Mouse (Mus musculus): Measurements from ENCODE around the gene Taf13. TPM values are rescaled to one million over a fixed set of nuclear protein-coding genes. Genes with fewer than 3 reads are reported as not detected.

Gene Taf13
- polyA plus RNA-seq (2014; fragmentation: Nextera tagmentation; extraction: Ambion mirVana), result 84.8 and 88.2 TPM in 2 replicates

GRCm38 (mm10) chr3:108571443-108572294 is at the start of gene Taf13:
Gene Taf13, plus strand, starts transcription at chr3:108571698.
- no peaks in the 10 kb centered on the region for H3K9me3 ChIP-seq (ENCODE audit: control insufficient read depth, low read length)
- no peaks in the 10 kb centered on the region for H3K27me3 ChIP-seq (ENCODE audit: control insufficient read depth, insufficient read depth, low read length)
- H3K4me3 ChIP-seq (ENCODE audit: low read depth, low read length), result peak within 1 kb of the TSS; percentile 70
- H3K4me1 ChIP-seq (replicated peaks; ENCODE audit: control insufficient read depth, insufficient read depth, low read length), result peaks cover 3% of the 10 kb centered on the region; the same call in 1 of the 2 replicates
- DNase-seq (ENCODE audit: low spot score) (peak; percentile 98), ATAC-seq (ENCODE audit: low FRiP score) (peak; percentile 94)
- 0 out of 2 replicates have a peak, but pooled peaks cover 3% of the 10 kb centered on the region for H3K36me3 ChIP-seq (ENCODE audit: control insufficient read depth, insufficient read depth, low read length)
- H3K9ac ChIP-seq (ENCODE audit: low read depth, low read length), result peak within 1 kb of the TSS; percentile 80
- peak within 1 kb of the TSS; percentile 64 for H3K4me2 ChIP-seq (replicated peaks; ENCODE audit: low read depth, low read length)
- H3K27ac ChIP-seq (ENCODE audit: low read depth, low read length), result peak within 1 kb of the TSS; percentile 60
- 3% methylated on average over 42 of the region's 42 CpGs for WGBS

DNA sequence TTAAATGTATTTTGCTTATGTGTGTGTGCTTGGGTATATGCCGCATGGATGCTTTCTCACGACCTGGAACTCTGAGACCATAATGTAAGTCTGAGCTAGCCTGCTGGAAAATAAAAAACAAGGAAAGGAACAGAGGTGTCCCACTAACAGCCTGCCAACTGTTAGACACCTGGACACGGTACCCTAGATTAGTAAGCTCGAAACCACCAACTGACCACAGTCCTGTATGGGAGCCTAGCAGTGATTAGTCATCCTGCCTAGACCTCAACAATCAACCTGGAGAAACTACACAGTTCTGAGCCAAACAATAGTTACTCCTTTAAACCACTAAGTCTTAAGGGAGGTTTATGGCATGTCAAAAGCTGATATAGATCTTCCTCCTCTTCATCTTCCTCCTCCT is 48.1 kb upstream of the Taf13 start:
- no peaks in the 10 kb centered on the region for H3K27me3 ChIP-seq (ENCODE audit: control insufficient read depth, insufficient read depth, low read length)
- no peaks in the 10 kb centered on the region for H3K9me3 ChIP-seq (ENCODE audit: control insufficient read depth, low read length)
- no peaks in the 10 kb centered on the region for H3K36me3 ChIP-seq (ENCODE audit: control insufficient read depth, insufficient read depth, low read length)
- WGBS, result 94% methylated on average over 4 of the region's 4 CpGs
- H3K4me2 ChIP-seq (replicated peaks; ENCODE audit: low read depth, low read length), result no peak overlapping the region
- no peak overlapping the region for H3K9ac ChIP-seq (ENCODE audit: low read depth, low read length)
- no peak overlapping the region for H3K4me3 ChIP-seq (ENCODE audit: low read depth, low read length)
- H3K4me1 ChIP-seq (replicated peaks; ENCODE audit: control insufficient read depth, insufficient read depth, low read length), result no peaks in the 10 kb centered on the region
- no peak overlapping the region for H3K27ac ChIP-seq (ENCODE audit: low read depth, low read length)
- DNase-seq (ENCODE audit: low spot score) (no peak), ATAC-seq (ENCODE audit: low FRiP score) (no peak)

GRCm38 (mm10) chr3:108528489-108528888 is 43.0 kb upstream of the Taf13 start:
- ATAC-seq (ENCODE audit: low FRiP score), result no peak

DNA sequence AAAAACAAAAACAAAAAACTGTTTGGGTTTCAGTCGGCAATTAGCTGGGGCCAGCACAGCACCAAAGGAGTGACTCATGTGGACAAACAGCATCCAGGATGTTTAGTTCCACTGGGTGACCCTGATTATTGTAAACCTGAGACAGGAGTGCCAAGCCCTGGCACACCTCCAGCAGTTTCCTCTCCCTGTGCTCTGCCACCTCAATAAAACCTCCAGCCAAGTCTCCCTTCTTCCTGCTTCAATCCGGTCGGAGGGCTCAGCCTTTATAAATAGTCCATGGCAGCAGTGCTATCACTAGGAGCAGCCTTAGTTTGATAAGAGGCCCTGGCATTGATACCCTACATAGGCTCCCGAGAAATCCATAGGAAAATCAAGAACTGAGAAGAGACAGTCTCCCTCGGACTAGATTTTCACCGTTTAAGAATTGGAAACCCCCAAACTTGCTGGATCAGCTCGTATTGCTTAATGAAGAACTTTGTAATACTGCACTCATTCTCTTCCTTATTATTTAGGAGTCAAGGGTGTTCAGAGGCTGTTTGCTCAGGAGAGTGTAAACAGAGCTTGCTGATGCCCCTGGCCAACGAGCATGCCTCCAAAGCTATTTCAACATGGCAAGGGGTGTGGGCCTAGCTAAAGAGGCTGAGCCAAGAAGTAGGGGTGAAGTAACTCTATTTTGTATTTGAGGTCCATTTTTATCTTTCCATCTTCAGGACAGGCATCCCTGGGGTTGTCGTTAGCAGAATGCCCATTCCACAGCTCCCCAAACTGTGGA is 38.2 kb upstream of the Taf13 start:
- H3K36me3 ChIP-seq (ENCODE audit: control insufficient read depth, insufficient read depth, low read length), result no peaks in the 10 kb centered on the region
- 0 out of 2 replicates have a peak, but pooled peaks cover 2% of the 10 kb centered on the region for H3K4me1 ChIP-seq (replicated peaks; ENCODE audit: control insufficient read depth, insufficient read depth, low read length)
- H3K9ac ChIP-seq (ENCODE audit: low read depth, low read length), result no peak overlapping the region
- no peak overlapping the region for H3K4me3 ChIP-seq (ENCODE audit: low read depth, low read length)
- no peaks in the 10 kb centered on the region for H3K9me3 ChIP-seq (ENCODE audit: control insufficient read depth, low read length)
- peaks cover 7% of the 10 kb centered on the region; the same call in 1 of the 2 replicates for H3K27me3 ChIP-seq (ENCODE audit: control insufficient read depth, insufficient read depth, low read length)
- H3K27ac ChIP-seq (ENCODE audit: low read depth, low read length), result no peak overlapping the region
- WGBS, result 82% methylated on average over 9 of the region's 9 CpGs
- DNase-seq (ENCODE audit: low spot score), result no peak
- ATAC-seq (ENCODE audit: low FRiP score), result no peak
- no peak overlapping the region for H3K4me2 ChIP-seq (replicated peaks; ENCODE audit: low read depth, low read length)

More at GRCm38 (mm10) chr3:108528489-108528888, 43.0 kb upstream of the Taf13 start:
- H3K4me1 ChIP-seq (replicated peaks; ENCODE audit: control insufficient read depth, insufficient read depth, low read length), result no peaks in the 10 kb centered on the region
- WGBS, result 93% methylated on average over 8 of the region's 8 CpGs
- no peak overlapping the region for H3K27ac ChIP-seq (ENCODE audit: low read depth, low read length)
- H3K4me3 ChIP-seq (ENCODE audit: low read depth, low read length), result no peak overlapping the region
- no peaks in the 10 kb centered on the region for H3K36me3 ChIP-seq (ENCODE audit: control insufficient read depth, insufficient read depth, low read length)
- no peak overlapping the region for H3K9ac ChIP-seq (ENCODE audit: low read depth, low read length)
- no peak overlapping the region for H3K4me2 ChIP-seq (replicated peaks; ENCODE audit: low read depth, low read length)
- no peak for DNase-seq (ENCODE audit: low spot score)
- no peaks in the 10 kb centered on the region for H3K9me3 ChIP-seq (ENCODE audit: control insufficient read depth, low read length)
- H3K27me3 ChIP-seq (ENCODE audit: control insufficient read depth, insufficient read depth, low read length), result no peaks in the 10 kb centered on the region

DNA sequence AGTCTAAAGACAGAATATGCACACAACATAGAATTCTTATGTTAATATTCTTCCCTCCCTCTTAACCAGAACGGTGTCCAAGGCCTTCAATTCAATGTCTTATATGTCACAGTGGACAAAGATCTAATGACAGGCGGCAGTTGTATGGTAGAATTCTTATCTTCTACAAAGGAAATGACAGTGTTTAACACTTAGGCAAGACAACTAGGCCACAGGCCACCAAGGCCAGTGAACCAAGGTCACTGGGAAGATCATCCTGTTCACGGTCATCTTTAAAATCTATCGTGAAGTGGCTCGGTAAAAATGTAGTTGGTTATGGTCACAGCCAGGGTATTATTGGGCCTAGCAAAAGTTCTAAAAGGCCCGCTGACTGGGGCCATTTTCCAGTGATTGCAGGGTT is 37.5 kb upstream of the Taf13 start, which contains the start of gene 1700013F07Rik:
1700013F07Rik (plus strand) TSS at position 200 of the 400 bp plus-strand sequence.
- no peaks in the 10 kb centered on the region for H3K36me3 ChIP-seq (ENCODE audit: control insufficient read depth, insufficient read depth, low read length)
- H3K4me3 ChIP-seq (ENCODE audit: low read depth, low read length), result no peak within 1 kb of the TSS
- peaks cover 7% of the 10 kb centered on the region; the same call in 1 of the 2 replicates for H3K27me3 ChIP-seq (ENCODE audit: control insufficient read depth, insufficient read depth, low read length)
- no peak within 1 kb of the TSS for H3K9ac ChIP-seq (ENCODE audit: low read depth, low read length)
- ATAC-seq (ENCODE audit: low FRiP score) (no peak), DNase-seq (ENCODE audit: low spot score) (no peak)
- 0 out of 2 replicates have a peak, but pooled peaks cover 2% of the 10 kb centered on the region for H3K4me1 ChIP-seq (replicated peaks; ENCODE audit: control insufficient read depth, insufficient read depth, low read length)
- no peak within 1 kb of the TSS for H3K4me2 ChIP-seq (replicated peaks; ENCODE audit: low read depth, low read length)
- H3K9me3 ChIP-seq (ENCODE audit: control insufficient read depth, low read length), result no peaks in the 10 kb centered on the region
- WGBS, result 84% methylated on average over 6 of the region's 6 CpGs
- no peak within 1 kb of the TSS for H3K27ac ChIP-seq (ENCODE audit: low read depth, low read length)

GRCm38 (mm10) chr3:108535896-108536516 is 35.5 kb upstream of the Taf13 start:
- WGBS, result 9% methylated on average over 15 of the region's 15 CpGs
- peaks cover 7% of the 10 kb centered on the region; the same call in 1 of the 2 replicates for H3K27me3 ChIP-seq (ENCODE audit: control insufficient read depth, insufficient read depth, low read length)
- no peaks in the 10 kb centered on the region for H3K9me3 ChIP-seq (ENCODE audit: control insufficient read depth, low read length)
- no peaks in the 10 kb centered on the region for H3K36me3 ChIP-seq (ENCODE audit: control insufficient read depth, insufficient read depth, low read length)
- DNase-seq (ENCODE audit: low spot score), result no peak
- H3K9ac ChIP-seq (ENCODE audit: low read depth, low read length), result peak overlapping the region; percentile 35; the same call in 1 of the 2 replicates
- no peak for ATAC-seq (ENCODE audit: low FRiP score)
- peak overlapping the region; percentile 35 for H3K4me3 ChIP-seq (ENCODE audit: low read depth, low read length)
- peak overlapping the region; percentile 60 for H3K4me2 ChIP-seq (replicated peaks; ENCODE audit: low read depth, low read length)
- 0 out of 2 replicates have a peak, but pooled peaks cover 2% of the 10 kb centered on the region for H3K4me1 ChIP-seq (replicated peaks; ENCODE audit: control insufficient read depth, insufficient read depth, low read length)
- no peak overlapping the region for H3K27ac ChIP-seq (ENCODE audit: low read depth, low read length)

DNA sequence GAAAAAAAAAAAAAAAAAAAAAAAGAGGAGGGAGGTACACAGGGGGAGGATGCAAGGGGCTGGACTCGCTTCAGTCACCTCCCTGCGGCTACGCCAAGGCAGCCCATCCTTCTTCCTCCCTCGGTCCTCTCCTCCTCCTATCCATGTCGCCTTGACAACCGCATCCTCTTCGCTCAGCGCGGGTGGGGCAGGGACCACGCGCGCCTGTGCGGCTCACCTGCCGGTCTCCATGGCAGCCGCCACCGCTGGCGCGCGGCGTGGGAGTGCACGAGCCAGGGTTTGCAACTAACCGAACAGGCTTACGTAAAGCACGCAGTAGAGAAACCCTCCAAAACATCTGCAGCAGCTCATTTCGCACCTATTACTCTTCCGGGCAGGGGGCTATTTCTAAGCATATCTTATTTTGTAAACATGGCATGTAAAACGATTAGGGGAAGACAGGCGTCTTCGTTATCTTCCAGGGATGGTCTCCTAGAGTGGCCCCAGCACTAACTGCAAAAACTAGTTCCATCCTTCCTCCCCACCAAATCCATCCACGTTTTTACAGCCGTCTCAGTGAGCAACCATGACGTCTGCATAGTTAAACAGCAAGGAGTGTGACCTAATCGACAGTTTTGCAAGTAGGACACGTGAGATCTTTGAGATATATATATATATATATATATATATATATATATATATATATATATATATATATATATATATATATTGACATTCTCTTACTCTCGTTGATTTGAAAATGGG is 34.8 kb upstream of the Taf13 start, which contains the start of gene 5330417C22Rik:
5330417C22Rik (minus strand) TSS at position 20 of the 744 bp plus-strand sequence.
- Histone ChIP-seq H3K9me3 (ENCODE audit: control insufficient read depth, low read length) (no peaks in the 10 kb centered on the region), H3K4me3 (ENCODE audit: low read depth, low read length) (peak within 1 kb of the TSS; percentile 35), H3K4me1 (replicated peaks; ENCODE audit: control insufficient read depth, insufficient read depth, low read length) (0 out of 2 replicates have a peak, but pooled peaks cover 2% of the 10 kb centered on the region), H3K27me3 (ENCODE audit: control insufficient read depth, insufficient read depth, low read length) (peaks cover 7% of the 10 kb centered on the region; the same call in 1 of the 2 replicates), H3K4me2 (replicated peaks; ENCODE audit: low read depth, low read length) (peak within 1 kb of the TSS; percentile 60), H3K9ac (ENCODE audit: low read depth, low read length) (peak within 1 kb of the TSS; percentile 35; the same call in 1 of the 2 replicates), H3K36me3 (ENCODE audit: control insufficient read depth, insufficient read depth, low read length) (no peaks in the 10 kb centered on the region), H3K27ac (ENCODE audit: low read depth, low read length) (no peak within 1 kb of the TSS)
- ATAC-seq (ENCODE audit: low FRiP score) (peak; percentile 85), DNase-seq (ENCODE audit: low spot score) (peak; percentile 67)
- 3% methylated on average over 35 of the region's 35 CpGs for WGBS

Data from hindbrain, embryonic 11.5 days (tissue).